Mouse (Mus musculus) intestine, embryonic 14.5 days (tissue): ENCODE data around the gene Zp1. TPM values are rescaled to one million over a fixed set of nuclear protein-coding genes. Genes with fewer than 3 reads are reported as not detected.

ENCODE experiments used
- ATAC-seq: fragments of 200-750 bp; cut with Nextera tagmentation; replicated peaks from 2 replicates; pipeline ENCODE4 v1.8.0; 2017; ENCODE audit warnings: low read depth, moderate number of reproducible peaks, moderate TSS enrichment, moderate library complexity; ENCODE audit not compliant: low FRiP score, low TSS enrichment
- DNase-seq: peaks from one replicate; pipeline ENCODE4 v3.0.0-alpha.2; 2018; ENCODE audit warnings: low spot score
- H3K27ac ChIP-seq: fragments of 300-500 bp; sonication (generic); 2 replicates; pipeline ENCODE4 v1.5.1; 2014; ENCODE audit warnings: low read depth, mild to moderate bottlenecking, control low read depth
- H3K27me3 ChIP-seq: fragments of 300-500 bp; sonication (generic); replicated peaks from 2 replicates; pipeline ENCODE4 v1.6.1; 2014; ENCODE audit warnings: low read length, control low read depth; ENCODE audit not compliant: control insufficient read depth, insufficient read depth
- H3K36me3 ChIP-seq: fragments of 300-500 bp; sonication (generic); 2 replicates; pipeline ENCODE4 v1.6.1; 2014; ENCODE audit warnings: low read length, control low read depth; ENCODE audit not compliant: control insufficient read depth, insufficient read depth
- H3K4me1 ChIP-seq: fragments of 300-500 bp; sonication (generic); replicated peaks from 2 replicates; pipeline ENCODE4 v1.6.1; 2014; ENCODE audit warnings: low read length, control low read depth, mixed read lengths; ENCODE audit not compliant: control insufficient read depth, insufficient read depth
- H3K4me2 ChIP-seq: fragments of 300-500 bp; sonication (generic); 2 replicates; pipeline ENCODE4 v1.6.1; 2014; ENCODE audit warnings: low read length
- H3K4me3 ChIP-seq: fragments of 300-500 bp; sonication (generic); 2 replicates; pipeline ENCODE4 v1.5.1; 2014; ENCODE audit warnings: low read depth, low read length, control low read depth, mixed read lengths
- H3K9ac ChIP-seq: fragments of 300-500 bp; sonication (generic); 2 replicates; pipeline ENCODE4 v1.6.1; 2014; ENCODE audit warnings: mild to moderate bottlenecking, low read length
- H3K9me3 ChIP-seq: fragments of 300-500 bp; sonication (generic); 2 replicates; pipeline ENCODE4 v1.6.1; 2016; ENCODE audit warnings: low read length, control low read depth; ENCODE audit not compliant: control insufficient read depth
- WGBS: fragments of 180-500 bp; shearing (Covaris S2); extraction: QIAGEN DNeasy Blood & Tissue Kit; methylation state at CpG from one replicate; pipeline ENCODE4 v1.1.7; 2014; 5-methylcytosine and 5-hydroxymethylcytosine counted together
- polyA plus RNA-seq: library from polyadenylated mRNA; unstranded; fragments of >200 nt; fragmentation: Nextera tagmentation; extraction: Ambion mirVana; gene quantifications from 2 replicates; pipeline ENCODE4 v1.2.1, GENCODE M21; 2014

Zp1 gene
- polyA plus RNA-seq, 1 experiment from 2014 or later: not detected

GRCm38 (mm10) chr19:10880085-10880974 lies 40.1 kb downstream of the Zp1 start:
- DNase-seq (no peak), ATAC-seq (peak; percentile 26)
- Histone ChIP-seq H3K4me2 (peak overlapping the region; percentile 73), H3K9me3 (peaks cover 8% of the 10 kb centered on the region; the same call in 1 of the 2 replicates), H3K9ac (peak overlapping the region; percentile 67), H3K4me3 (peak overlapping the region; percentile 60), H3K27me3 (no peaks in the 10 kb centered on the region), H3K27ac (no peak overlapping the region), H3K36me3 (peaks cover 7% of the 10 kb centered on the region; the same call in 1 of the 2 replicates), H3K4me1 (peaks cover 15% of the 10 kb centered on the region)
- 43% methylated on average over 7 of the region's 7 CpGs for WGBS

- ATAC-seq: no peak
- 89% methylated on average over 7 of the region's 7 CpGs for WGBS
- no peaks in the 10 kb centered on the region for H3K27me3 ChIP-seq
Measured at GRCm38 (mm10) chr19:10878201-10878837, 42.1 kb downstream of the Zp1 start.

GRCm38 (mm10) chr19:10871328-10871961 lies 49.0 kb downstream of the Zp1 start:
- H3K9me3 ChIP-seq: no peaks in the 10 kb centered on the region
- no peak overlapping the region for H3K4me2 ChIP-seq
- H3K27me3 ChIP-seq: no peaks in the 10 kb centered on the region
- H3K4me3 ChIP-seq: no peak overlapping the region
- no peak overlapping the region for H3K9ac ChIP-seq
- DNase-seq (no peak), ATAC-seq (no peak)
- 78% methylated on average over 14 of the region's 14 CpGs for whole genome bisulfite sequencing
- no peak overlapping the region for H3K27ac ChIP-seq
- peaks cover 21% of the 10 kb centered on the region for H3K4me1 ChIP-seq
- H3K36me3 ChIP-seq: peaks cover 47% of the 10 kb centered on the region

More at GRCm38 (mm10) chr19:10878201-10878837, 42.1 kb downstream of the Zp1 start:
- Histone ChIP-seq H3K9me3 (no peaks in the 10 kb centered on the region), H3K4me2 (no peak overlapping the region), H3K27ac (no peak overlapping the region), H3K4me3 (no peak overlapping the region), H3K4me1 (peaks cover 15% of the 10 kb centered on the region), H3K36me3 (peaks cover 18% of the 10 kb centered on the region), H3K9ac (no peak overlapping the region)
- no peak for DNase-seq

- H3K4me1 ChIP-seq: peaks cover 21% of the 10 kb centered on the region
- H3K27ac ChIP-seq: no peak overlapping the region
- no peak overlapping the region for H3K4me3 ChIP-seq
- 95% methylated on average over 3 of the region's 3 CpGs for WGBS
- peaks cover 53% of the 10 kb centered on the region for H3K36me3 ChIP-seq
- no peak overlapping the region for H3K9ac ChIP-seq
- no peak overlapping the region for H3K4me2 ChIP-seq
- DNase-seq (no peak), ATAC-seq (no peak)
- H3K27me3 ChIP-seq: no peaks in the 10 kb centered on the region
- H3K9me3 ChIP-seq: no peaks in the 10 kb centered on the region
Measured at GRCm38 (mm10) chr19:10870676-10871075, 49.8 kb downstream of the Zp1 start.

- Histone ChIP-seq H3K27ac (peak within 1 kb of the TSS; percentile 84), H3K4me1 (peaks cover 21% of the 10 kb centered on the region), H3K4me3 (peak within 1 kb of the TSS; percentile 88), H3K36me3 (peaks cover 60% of the 10 kb centered on the region), H3K4me2 (peak within 1 kb of the TSS; percentile 86), H3K27me3 (no peaks in the 10 kb centered on the region), H3K9me3 (no peaks in the 10 kb centered on the region), H3K9ac (peak within 1 kb of the TSS; percentile 85)
- WGBS: 4% methylated on average over 8 of the region's 8 CpGs
- ATAC-seq (peak; percentile 28), DNase-seq (no peak)
Measured at GRCm38 (mm10) chr19:10869886-10870527, 50.4 kb downstream of the Zp1 start, which contains the start of gene Tmem132a. Gene Tmem132a, minus strand, starts transcription at chr19:10869940.

GRCm38 (mm10) chr19:10869241-10869885 lies 51.1 kb downstream of the Zp1 start:
- H3K4me1 ChIP-seq: peaks cover 21% of the 10 kb centered on the region
- WGBS: under 1% methylated on average over 43 of the region's 43 CpGs
- H3K36me3 ChIP-seq: peaks cover 65% of the 10 kb centered on the region
- H3K27me3 ChIP-seq: no peaks in the 10 kb centered on the region
- H3K9ac ChIP-seq: peak overlapping the region; percentile 85
- peak overlapping the region; percentile 88 for H3K4me3 ChIP-seq
- peak; percentile 88 for ATAC-seq
- DNase-seq: peak; percentile 87
- H3K9me3 ChIP-seq: no peaks in the 10 kb centered on the region
- peak overlapping the region; percentile 84 for H3K27ac ChIP-seq
- peak overlapping the region; percentile 86 for H3K4me2 ChIP-seq

GRCm38 (mm10) chr19:10868623-10869141 lies 51.8 kb downstream of the Zp1 start:
- H3K9ac ChIP-seq: peak overlapping the region; percentile 85
- peak overlapping the region; percentile 86 for H3K4me2 ChIP-seq
- peak; percentile 65 for DNase-seq
- ATAC-seq: no peak
- peaks cover 65% of the 10 kb centered on the region for H3K36me3 ChIP-seq
- no peak overlapping the region for H3K27ac ChIP-seq
- H3K4me3 ChIP-seq: peak overlapping the region; percentile 88
- peaks cover 21% of the 10 kb centered on the region for H3K4me1 ChIP-seq
- 0% methylated on average over 17 of the region's 17 CpGs for WGBS
- H3K27me3 ChIP-seq: no peaks in the 10 kb centered on the region
- H3K9me3 ChIP-seq: no peaks in the 10 kb centered on the region
